Mouse (Mus musculus) hindbrain, embryonic 14.5 days (tissue): ENCODE measurements at regions not wholly inside any gene's neighbourhood (a gene's known extent, or its start where the extent isn't known, plus 50 kb on each side); places are given as distances from the start of the nearest gene placed in this dataset.
A peak's percentile ranks its signal among the peaks of the same experiment; 100 is the strongest.

Source experiments
- ATAC-seq: fragments of 200-750 bp; cut with Nextera tagmentation; 2 replicates; pipeline ENCODE4 v1.8.0; 2017; ENCODE audit warnings: moderate number of reproducible peaks, mild to moderate bottlenecking, moderate TSS enrichment, moderate library complexity; ENCODE audit not compliant: low FRiP score
- DNase-seq: peaks from one replicate; pipeline ENCODE4 v3.0.0-alpha.2; 2015; ENCODE audit warnings: low spot score
- H3K27ac ChIP-seq: fragments of 300-500 bp; sonication (generic); 2 replicates; pipeline ENCODE4 v1.5.1; 2014; ENCODE audit warnings: mild to moderate bottlenecking, moderate library complexity
- H3K27me3 ChIP-seq: fragments of 300-500 bp; sonication (generic); 2 replicates; pipeline ENCODE4 v1.6.1; 2014; ENCODE audit warnings: mild to moderate bottlenecking, low read length, mixed read lengths; ENCODE audit not compliant: control insufficient read depth, insufficient read depth
- H3K36me3 ChIP-seq: fragments of 300-500 bp; sonication (generic); replicated peaks from 2 replicates; pipeline ENCODE4 v1.6.1; 2014; ENCODE audit not compliant: control insufficient read depth, insufficient read depth
- H3K4me1 ChIP-seq: fragments of 300-500 bp; sonication (generic); replicated peaks from 2 replicates; pipeline ENCODE4 v1.6.1; 2014; ENCODE audit warnings: antibody characterized with exemption, low read length, mixed read lengths; ENCODE audit not compliant: control insufficient read depth, insufficient read depth
- H3K4me2 ChIP-seq: fragments of 300-500 bp; sonication (generic); replicated peaks from 2 replicates; pipeline ENCODE4 v1.6.1; 2014; ENCODE audit warnings: mild to moderate bottlenecking, moderate library complexity
- H3K4me3 ChIP-seq: fragments of 300-500 bp; sonication (generic); replicated peaks from 2 replicates; pipeline ENCODE4 v1.5.1; 2014; ENCODE audit warnings: mild to moderate bottlenecking, low read length
- H3K9ac ChIP-seq: fragments of 300-500 bp; sonication (generic); 2 replicates; pipeline ENCODE4 v1.6.1; 2014
- H3K9me3 ChIP-seq: fragments of 300-500 bp; sonication (generic); 2 replicates; pipeline ENCODE4 v1.6.1; 2016; ENCODE audit warnings: low read length; ENCODE audit not compliant: control insufficient read depth
- WGBS: fragments of 180-500 bp; shearing (Covaris S2); extraction: QIAGEN DNeasy Blood & Tissue Kit; methylation state at CpG from one replicate; pipeline ENCODE4 v1.1.7; 2014; 5-methylcytosine and 5-hydroxymethylcytosine counted together

DNA sequence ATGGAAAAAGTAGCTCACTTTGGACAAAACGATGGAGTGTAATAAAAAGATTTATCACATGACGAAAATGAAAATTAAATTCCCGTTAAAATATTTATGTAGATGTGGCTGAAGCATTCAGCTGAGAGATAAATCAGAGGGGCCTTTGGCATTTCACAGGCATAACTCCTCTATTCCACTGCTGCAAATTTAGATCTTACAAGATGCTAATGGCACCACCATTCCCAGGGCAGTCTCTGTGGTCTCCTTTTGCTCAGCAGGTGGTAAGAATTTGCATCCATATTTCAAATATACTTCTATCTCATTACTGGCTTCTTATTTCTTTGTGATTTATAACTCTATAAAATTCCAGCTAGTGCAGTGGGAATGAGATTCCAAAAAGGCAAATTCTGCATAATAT, 581.5 kb upstream of the Rag2 start:
- ATAC-seq, result no peak; the same call in 1 of the 2 replicates
- Histone ChIP-seq H3K36me3 (no peaks in the 10 kb centered on the region), H3K27ac (no peak overlapping the region), H3K9me3 (no peaks in the 10 kb centered on the region), H3K27me3 (no peaks in the 10 kb centered on the region), H3K4me3 (no peak overlapping the region), H3K4me1 (no peaks in the 10 kb centered on the region), H3K9ac (no peak overlapping the region), H3K4me2 (no peak overlapping the region)
- WGBS, result 78% methylated on average over 3 of the region's 3 CpGs
- DNase-seq, result no peak

DNA sequence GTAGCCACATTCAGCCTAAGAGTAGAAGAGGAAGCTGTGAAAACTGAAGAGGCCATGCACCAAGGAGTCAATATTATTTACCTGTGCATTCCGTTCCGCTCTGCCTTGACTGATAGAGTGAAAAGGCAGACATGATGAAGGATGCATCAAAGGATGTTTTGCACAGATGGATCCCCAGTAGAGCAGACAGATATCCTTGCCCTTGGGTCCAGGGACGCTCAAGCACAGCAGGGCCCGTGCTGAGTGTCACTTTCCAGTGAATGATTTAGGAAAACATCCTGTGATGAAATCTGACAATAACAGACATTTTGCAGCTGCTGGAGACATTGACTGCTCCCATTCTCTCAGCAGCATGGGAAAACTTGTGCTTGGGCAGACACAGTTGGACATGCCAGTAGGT, 561.6 kb upstream of the Rag2 start:
- Histone ChIP-seq H3K4me3 (no peak overlapping the region), H3K36me3 (no peaks in the 10 kb centered on the region), H3K27me3 (no peaks in the 10 kb centered on the region), H3K4me2 (no peak overlapping the region), H3K4me1 (no peaks in the 10 kb centered on the region), H3K9ac (no peak overlapping the region), H3K27ac (no peak overlapping the region), H3K9me3 (no peaks in the 10 kb centered on the region)
- 75% methylated on average over 4 of the region's 4 CpGs for WGBS
- DNase-seq, result no peak
- no peak for ATAC-seq

DNA sequence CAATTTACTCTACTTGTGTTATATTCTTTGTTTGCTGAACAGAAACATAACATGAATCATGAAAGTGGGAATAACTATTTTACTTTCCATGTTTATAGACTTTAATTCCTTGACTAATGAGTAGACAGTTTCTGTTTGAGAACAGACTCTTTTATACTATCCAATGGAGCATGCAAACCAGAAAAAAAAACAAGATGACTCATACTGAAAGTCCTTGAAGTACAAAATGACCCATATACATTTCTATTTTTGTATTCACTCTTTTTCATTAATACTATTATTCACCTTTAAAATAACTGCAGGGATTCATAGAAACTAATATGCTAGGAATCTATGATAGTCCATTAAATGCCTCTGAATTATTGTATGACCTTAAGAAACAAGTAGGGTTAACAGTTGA, 549.5 kb upstream of the Rag2 start:
- H3K27me3 ChIP-seq, result no peaks in the 10 kb centered on the region
- ATAC-seq, result no peak

DNA sequence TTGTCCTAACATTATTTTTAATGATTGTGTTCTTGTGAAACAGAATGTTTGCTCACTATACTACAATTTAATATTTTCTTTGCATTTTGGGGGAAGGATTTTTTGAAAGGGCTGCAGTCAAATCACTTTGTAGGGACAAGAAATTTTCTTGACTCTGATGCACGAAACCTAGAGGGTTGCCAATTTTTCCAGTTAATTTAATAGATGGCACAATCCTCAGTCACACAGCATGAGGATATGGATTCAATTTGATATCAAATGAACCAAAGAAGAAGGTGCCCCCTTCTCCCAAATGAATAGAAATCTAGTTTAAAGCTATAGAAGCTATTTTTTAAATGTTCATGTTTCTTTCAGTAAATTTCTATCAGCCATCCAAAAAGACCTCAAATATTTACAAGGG, 544.3 kb upstream of the Rag2 start:
- no peaks in the 10 kb centered on the region for H3K9me3 ChIP-seq
- H3K4me2 ChIP-seq, result no peak overlapping the region
- no peaks in the 10 kb centered on the region for H3K36me3 ChIP-seq
- H3K4me1 ChIP-seq, result no peaks in the 10 kb centered on the region
- ATAC-seq (no peak), DNase-seq (no peak)
- no peaks in the 10 kb centered on the region for H3K27me3 ChIP-seq
- H3K4me3 ChIP-seq, result no peak overlapping the region
- H3K27ac ChIP-seq, result no peak overlapping the region
- 69% methylated on average over 1 of the region's 1 CpGs for WGBS
- H3K9ac ChIP-seq, result no peak overlapping the region

More for the DNA sequence above, 549.5 kb upstream of the Rag2 start:
- Histone ChIP-seq H3K36me3 (no peaks in the 10 kb centered on the region), H3K9ac (no peak overlapping the region), H3K27ac (no peak overlapping the region), H3K4me1 (no peaks in the 10 kb centered on the region), H3K9me3 (no peaks in the 10 kb centered on the region), H3K4me2 (no peak overlapping the region), H3K4me3 (no peak overlapping the region)
- DNase-seq, result no peak

DNA sequence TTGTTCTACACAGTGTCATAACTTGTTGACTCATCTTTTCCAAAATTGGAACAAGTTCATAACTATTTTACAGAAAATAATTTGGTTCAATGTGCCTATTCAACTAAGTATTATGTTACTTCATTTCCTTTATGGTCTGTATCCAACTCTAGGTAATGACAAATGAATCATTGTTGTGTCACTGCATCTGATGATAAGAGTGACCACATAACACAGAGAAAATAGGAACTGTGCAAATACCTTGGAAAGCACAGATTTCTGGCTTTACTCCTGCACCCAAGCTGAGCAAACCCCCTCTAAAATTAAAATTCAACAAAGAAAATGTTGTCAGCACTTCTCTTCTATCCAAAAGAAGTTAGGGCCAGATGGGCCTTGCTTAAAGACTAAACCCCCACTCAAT, 540.7 kb upstream of the Rag2 start:
- no peak overlapping the region for H3K27ac ChIP-seq
- ATAC-seq, result no peak
- H3K9me3 ChIP-seq, result no peaks in the 10 kb centered on the region
- H3K27me3 ChIP-seq, result no peaks in the 10 kb centered on the region
- no peak overlapping the region for H3K4me2 ChIP-seq
- H3K9ac ChIP-seq, result no peak overlapping the region
- no peak overlapping the region for H3K4me3 ChIP-seq
- H3K36me3 ChIP-seq, result no peaks in the 10 kb centered on the region
- no peak for DNase-seq
- H3K4me1 ChIP-seq, result no peaks in the 10 kb centered on the region

DNA sequence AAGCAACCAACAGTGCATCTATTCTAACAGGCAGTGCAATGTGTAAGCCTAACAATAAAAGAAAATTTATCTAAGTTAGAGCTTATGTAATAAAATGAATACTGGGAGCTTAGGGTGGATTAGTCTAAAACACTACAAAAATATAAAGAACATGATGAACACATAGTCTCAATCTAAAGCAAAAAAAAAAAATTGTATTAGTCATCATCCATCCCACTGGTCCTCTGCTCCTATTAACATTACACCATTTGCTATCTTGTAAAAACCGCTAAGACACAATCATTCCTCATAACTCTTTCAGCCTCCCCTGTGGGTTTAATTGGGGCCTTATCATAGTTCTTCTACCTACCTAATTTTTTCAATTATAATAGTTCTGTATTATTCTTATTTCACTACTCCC, 539.9 kb upstream of the Rag2 start:
- WGBS, result 77% methylated on average over 1 of the region's 1 CpGs
- no peaks in the 10 kb centered on the region for H3K36me3 ChIP-seq
- H3K27ac ChIP-seq, result no peak overlapping the region
- H3K27me3 ChIP-seq, result no peaks in the 10 kb centered on the region
- ATAC-seq (no peak), DNase-seq (no peak)
- H3K9me3 ChIP-seq, result no peaks in the 10 kb centered on the region
- H3K9ac ChIP-seq, result no peak overlapping the region
- no peaks in the 10 kb centered on the region for H3K4me1 ChIP-seq
- no peak overlapping the region for H3K4me3 ChIP-seq
- no peak overlapping the region for H3K4me2 ChIP-seq

DNA sequence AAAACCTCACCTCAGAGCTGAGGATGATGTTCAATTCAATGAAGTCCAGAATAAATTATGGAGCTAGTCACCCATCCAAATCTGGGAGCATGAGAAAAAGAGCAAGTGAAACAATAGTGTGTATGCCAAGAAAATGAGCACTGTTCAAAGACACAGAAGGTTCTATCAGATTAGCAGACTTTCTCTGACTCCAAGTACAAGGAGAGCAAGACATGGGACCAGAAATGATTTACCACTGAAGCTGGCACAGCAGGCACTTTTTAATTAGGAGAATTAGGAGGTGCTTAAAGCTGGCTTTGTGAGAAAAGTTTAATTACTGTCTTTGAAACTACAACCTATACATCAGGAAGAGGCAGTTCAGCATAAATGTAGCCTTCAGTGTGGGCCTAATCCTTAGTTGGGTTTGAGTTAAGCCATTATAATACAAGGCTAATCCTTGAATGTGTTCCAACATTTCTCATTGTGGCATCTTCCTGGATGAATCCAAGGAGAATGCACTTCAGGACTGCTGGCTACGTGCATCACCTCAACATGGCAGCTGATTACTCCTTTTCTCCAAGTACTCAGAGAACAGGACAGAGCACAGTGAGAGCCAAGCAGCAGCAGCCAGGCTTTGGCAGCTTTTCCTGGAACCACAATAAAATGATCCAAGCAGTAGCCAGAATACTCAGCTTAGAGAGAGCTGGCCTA, 517.2 kb upstream of the Rag2 start:
- H3K4me2 ChIP-seq, result no peak overlapping the region
- WGBS, result 56% methylated on average over 1 of the region's 1 CpGs
- ATAC-seq, result peak; percentile 48; the same call in 1 of the 2 replicates

DNA sequence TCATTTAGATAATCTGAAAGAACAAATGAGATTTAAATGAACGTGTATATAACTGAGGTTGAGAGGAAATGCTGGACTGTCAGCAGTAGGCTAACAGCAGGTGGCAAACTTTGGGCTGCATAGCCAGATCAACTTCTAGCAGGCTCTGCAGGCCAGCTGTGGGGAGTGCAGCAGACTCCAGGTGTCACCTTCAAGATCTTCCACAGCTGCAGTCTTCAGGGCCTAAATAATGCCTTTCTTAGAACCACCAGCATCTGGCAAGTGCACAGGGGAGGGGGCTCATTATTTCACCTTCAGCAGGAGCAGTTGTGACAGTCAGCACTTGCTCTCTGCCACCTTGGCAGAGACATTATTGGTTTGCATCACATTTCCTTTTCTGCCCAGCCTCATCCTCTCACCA, 487.7 kb upstream of the Rag2 start:
- H3K36me3 ChIP-seq, result no peaks in the 10 kb centered on the region
- no peak for DNase-seq
- H3K9me3 ChIP-seq, result no peaks in the 10 kb centered on the region
- no peaks in the 10 kb centered on the region for H3K4me1 ChIP-seq
- H3K27ac ChIP-seq, result no peak overlapping the region
- no peak for ATAC-seq
- 28% methylated on average over 1 of the region's 1 CpGs for WGBS
- no peak overlapping the region for H3K9ac ChIP-seq
- no peak overlapping the region for H3K4me3 ChIP-seq
- no peaks in the 10 kb centered on the region for H3K27me3 ChIP-seq
- no peak overlapping the region for H3K4me2 ChIP-seq

More for the DNA sequence above, 517.2 kb upstream of the Rag2 start:
- Histone ChIP-seq H3K36me3 (no peaks in the 10 kb centered on the region), H3K9ac (no peak overlapping the region), H3K27ac (no peak overlapping the region), H3K27me3 (no peaks in the 10 kb centered on the region), H3K4me3 (no peak overlapping the region), H3K4me1 (no peaks in the 10 kb centered on the region), H3K9me3 (no peaks in the 10 kb centered on the region)
- no peak for DNase-seq

DNA sequence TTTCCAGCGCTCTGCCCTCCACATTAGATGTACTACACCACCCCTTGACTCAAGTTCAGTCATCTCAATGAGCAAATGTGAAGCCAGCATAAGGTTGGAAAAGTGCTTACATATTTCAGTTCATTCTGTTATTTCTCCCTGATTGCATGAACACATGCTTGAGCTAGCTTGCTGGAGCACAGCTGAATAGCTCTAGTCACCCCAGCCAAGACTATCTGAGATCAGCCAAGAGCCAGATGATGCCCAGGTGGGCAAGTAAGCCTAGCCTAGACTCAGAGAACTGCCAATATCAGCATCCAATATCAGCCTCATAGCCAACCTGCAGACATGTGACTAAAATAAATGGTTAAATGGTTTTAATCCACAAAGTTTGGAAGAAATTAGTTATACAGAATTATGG, 484.6 kb upstream of the Rag2 start:
- Histone ChIP-seq H3K27ac (no peak overlapping the region), H3K4me3 (no peak overlapping the region), H3K9ac (no peak overlapping the region), H3K36me3 (no peaks in the 10 kb centered on the region), H3K27me3 (no peaks in the 10 kb centered on the region), H3K4me1 (no peaks in the 10 kb centered on the region), H3K9me3 (no peaks in the 10 kb centered on the region), H3K4me2 (no peak overlapping the region)
- no peak for DNase-seq
- 88% methylated on average over 1 of the region's 1 CpGs for WGBS
- ATAC-seq, result no peak

DNA sequence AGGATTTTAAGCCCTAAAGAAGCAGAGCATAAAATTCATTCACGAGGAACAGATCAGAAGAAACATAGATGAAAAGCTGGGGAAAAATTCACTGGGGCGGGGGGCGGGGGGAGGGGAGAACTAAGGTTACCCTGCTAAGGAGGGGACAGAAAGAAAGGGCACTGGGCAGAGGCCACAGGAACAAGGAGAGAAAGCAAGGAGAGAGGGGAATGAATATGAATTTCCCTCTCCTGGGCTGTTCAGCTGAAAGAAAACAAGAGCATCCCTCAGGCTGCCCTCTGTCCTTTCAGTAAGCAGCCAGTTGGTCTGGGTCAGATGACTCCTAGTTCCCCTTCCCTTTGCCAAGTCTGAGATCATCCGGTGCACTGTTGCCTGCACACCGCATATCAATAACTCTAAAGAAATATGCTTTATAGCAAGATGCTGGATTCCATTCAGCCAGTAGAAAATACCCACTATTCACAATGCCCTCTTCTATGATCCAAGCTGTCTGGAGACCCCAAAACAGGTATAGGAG, 467.7 kb upstream of the Rag2 start:
- 37% methylated on average over 5 of the region's 5 CpGs for WGBS
- Histone ChIP-seq H3K4me2 (no peak overlapping the region), H3K9me3 (no peaks in the 10 kb centered on the region), H3K4me1 (no peaks in the 10 kb centered on the region), H3K4me3 (no peak overlapping the region), H3K36me3 (no peaks in the 10 kb centered on the region), H3K27ac (no peak overlapping the region), H3K27me3 (no peaks in the 10 kb centered on the region), H3K9ac (no peak overlapping the region)
- DNase-seq (no peak), ATAC-seq (no peak)
